Mouse (Mus musculus): Measurements from ENCODE around the gene 1700029H14Rik.

1700029H14Rik gene

DNA sequence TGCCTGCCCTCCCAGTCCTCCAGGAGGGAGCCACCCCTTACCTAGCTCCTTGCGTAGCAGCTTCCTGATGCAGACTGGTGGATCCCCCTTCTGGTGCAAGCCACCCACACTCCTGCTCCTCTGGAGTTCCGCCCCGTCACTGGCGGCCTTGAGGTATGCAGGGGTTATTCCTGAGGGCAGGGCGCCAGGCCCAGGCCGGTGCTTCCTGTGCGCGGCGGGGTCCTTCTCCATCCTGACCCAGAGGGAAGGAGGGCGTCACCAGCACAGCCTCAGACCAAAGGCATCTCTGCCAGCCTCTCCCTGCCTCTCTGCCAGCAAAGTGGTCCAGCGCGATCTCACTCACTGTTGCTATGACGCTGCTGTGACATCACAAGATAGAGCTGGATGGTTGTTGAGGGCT is at the start of gene 1700029H14Rik:
Gene 1700029H14Rik (minus strand): TSS at position 344 of the 400 bp plus-strand sequence.
- DNase-seq (ENCODE audit: low read depth), result no peak

GRCm38 (mm10) chr8:13611702-13612101 is 49.4 kb upstream of the 1700029H14Rik start:
- no peak for DNase-seq (ENCODE audit: low read depth)

- DNase-seq (ENCODE audit: low read depth), result no peak
Observed at GRCm38 (mm10) chr8:13609971-13610370, 47.7 kb upstream of the 1700029H14Rik start.

- DNase-seq (ENCODE audit: low read depth), result peak; percentile 67
Observed at GRCm38 (mm10) chr8:13608946-13609345, 46.7 kb upstream of the 1700029H14Rik start.

DNA sequence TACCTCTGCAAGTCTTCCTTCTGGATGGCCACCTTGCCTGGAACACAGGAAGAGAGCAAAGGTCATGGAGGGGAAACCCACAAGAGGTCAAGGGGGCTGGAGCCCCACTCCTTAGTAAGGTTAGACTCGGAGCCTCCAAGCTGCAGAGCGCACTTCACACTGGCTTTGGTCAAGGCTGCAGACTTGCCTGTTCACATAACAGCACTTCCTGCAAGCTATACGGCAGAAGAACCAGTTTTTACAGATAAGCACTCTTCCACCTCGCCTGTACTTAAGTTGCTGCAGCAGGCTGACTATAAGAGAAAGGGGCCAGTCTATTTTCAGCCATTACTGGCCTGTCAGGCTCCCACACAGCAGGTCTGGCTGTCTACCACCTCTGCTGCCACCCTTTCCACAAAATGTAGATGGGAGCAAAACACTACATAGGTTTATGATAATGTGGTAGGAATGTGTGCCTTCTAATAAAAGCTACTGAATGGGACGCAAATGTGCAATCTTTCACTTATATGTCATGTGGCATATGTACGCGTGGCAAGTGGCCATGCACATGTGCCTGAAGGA is 43.7 kb upstream of the 1700029H14Rik start:
- DNase-seq (ENCODE audit: low read depth), result no peak

- peak; percentile 71 for DNase-seq (ENCODE audit: low read depth)
Observed at GRCm38 (mm10) chr8:13602621-13603020, 40.4 kb upstream of the 1700029H14Rik start.

DNA sequence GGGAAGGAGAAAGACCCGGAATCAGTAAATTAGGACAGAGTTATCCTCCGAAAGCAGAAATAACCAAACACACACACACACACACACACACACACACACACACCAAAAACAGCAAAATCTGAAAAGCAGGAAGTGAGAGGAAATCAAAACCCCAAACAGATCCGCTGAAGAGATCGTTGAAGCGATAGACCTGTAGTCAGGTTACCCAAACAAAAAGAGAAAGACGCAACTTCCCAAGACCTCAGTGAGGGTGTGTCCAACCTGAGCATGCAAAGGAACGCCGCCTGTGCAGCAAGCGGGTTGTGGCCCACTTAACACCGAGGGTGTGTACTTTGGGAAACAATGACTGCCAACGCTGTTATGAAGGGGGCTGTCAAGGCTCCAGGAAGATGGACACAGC is 38.9 kb upstream of the 1700029H14Rik start:
- peak; percentile 86 for DNase-seq (ENCODE audit: low read depth)

- no peak for DNase-seq (ENCODE audit: low read depth)
Observed at GRCm38 (mm10) chr8:13600716-13601115, 38.5 kb upstream of the 1700029H14Rik start.

- DNase-seq (ENCODE audit: low read depth), result peak; percentile 78
Observed at GRCm38 (mm10) chr8:13600204-13600603, 37.9 kb upstream of the 1700029H14Rik start.

GRCm38 (mm10) chr8:13597777-13598176 is 35.5 kb upstream of the 1700029H14Rik start:
- no peak for DNase-seq (ENCODE audit: low read depth)

GRCm38 (mm10) chr8:13595861-13596260 is 33.6 kb upstream of the 1700029H14Rik start:
- peak; percentile 43 for DNase-seq (ENCODE audit: low read depth)

GRCm38 (mm10) chr8:13594884-13595323 is 32.6 kb upstream of the 1700029H14Rik start:
- peak; percentile 72 for DNase-seq (ENCODE audit: low read depth)

- peak; percentile 35 for DNase-seq (ENCODE audit: low read depth)
Observed at GRCm38 (mm10) chr8:13593340-13593739, 31.1 kb upstream of the 1700029H14Rik start.

DNA sequence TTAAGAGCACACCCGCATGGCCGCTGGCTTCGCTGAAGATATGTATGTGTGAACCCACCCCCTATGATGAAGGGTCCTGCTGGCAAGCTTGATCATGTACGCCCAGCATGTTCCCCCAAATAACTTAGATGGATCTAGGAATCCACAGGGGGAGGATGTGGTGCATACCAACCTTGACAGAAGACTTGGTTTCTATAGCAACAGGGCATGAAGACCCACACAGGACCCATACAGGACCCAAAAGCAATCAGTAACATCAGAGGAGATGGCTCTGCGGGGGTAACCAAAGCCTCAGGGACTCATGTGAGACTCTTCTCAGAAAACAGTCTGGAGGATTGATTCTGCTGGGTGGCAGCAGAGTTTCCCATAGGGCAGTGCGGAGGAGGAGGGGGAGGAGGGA is 29.0 kb upstream of the 1700029H14Rik start:
- DNase-seq (ENCODE audit: low read depth), result no peak

- no peak for DNase-seq (ENCODE audit: low read depth)
Observed at GRCm38 (mm10) chr8:13589071-13589470, 26.8 kb upstream of the 1700029H14Rik start.

GRCm38 (mm10) chr8:13584652-13585051 is 22.4 kb upstream of the 1700029H14Rik start:
- DNase-seq (ENCODE audit: low read depth), result no peak

GRCm38 (mm10) chr8:13577869-13578268 is 15.6 kb upstream of the 1700029H14Rik start:
- no peak for DNase-seq (ENCODE audit: low read depth)

GRCm38 (mm10) chr8:13571999-13572398 is 9.7 kb upstream of the 1700029H14Rik start:
- DNase-seq (ENCODE audit: low read depth), result no peak

DNA sequence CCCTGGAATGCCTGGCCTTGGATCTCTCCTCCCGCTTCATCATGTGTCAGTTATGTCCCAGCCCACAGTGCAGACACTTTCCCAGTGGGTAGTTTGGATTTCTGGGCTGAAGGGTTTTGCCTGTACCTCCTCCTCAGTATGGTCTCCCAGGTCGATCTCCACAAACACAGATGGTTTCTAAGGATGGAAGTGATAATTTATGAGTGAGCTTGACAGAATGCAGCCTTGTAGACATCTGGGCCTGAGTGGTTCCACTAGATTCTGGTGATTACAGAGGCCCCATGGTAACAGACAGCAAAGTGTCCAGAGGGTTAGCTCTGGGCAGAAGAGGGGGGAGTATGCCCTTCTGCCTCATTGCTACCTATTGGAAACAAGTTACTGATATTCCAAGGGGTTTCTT is 4.7 kb downstream of the 1700029H14Rik start:
- DNase-seq (ENCODE audit: low read depth), result peak; percentile 1

DNA sequence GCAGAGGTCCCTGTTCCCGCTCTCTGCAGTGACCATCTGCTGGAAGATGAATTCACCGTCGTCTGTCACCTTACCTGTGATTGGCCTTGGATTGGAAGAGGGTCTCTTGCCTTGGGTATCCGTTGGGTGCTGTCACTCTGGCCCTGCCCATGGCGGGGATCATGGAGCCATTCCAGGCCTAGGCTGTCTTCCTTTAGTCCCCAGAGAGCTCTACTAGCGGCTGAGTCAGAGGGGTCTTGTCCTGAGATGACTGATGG is 10.8 kb downstream of the 1700029H14Rik start:
- no peak for DNase-seq (ENCODE audit: low read depth)

DNA sequence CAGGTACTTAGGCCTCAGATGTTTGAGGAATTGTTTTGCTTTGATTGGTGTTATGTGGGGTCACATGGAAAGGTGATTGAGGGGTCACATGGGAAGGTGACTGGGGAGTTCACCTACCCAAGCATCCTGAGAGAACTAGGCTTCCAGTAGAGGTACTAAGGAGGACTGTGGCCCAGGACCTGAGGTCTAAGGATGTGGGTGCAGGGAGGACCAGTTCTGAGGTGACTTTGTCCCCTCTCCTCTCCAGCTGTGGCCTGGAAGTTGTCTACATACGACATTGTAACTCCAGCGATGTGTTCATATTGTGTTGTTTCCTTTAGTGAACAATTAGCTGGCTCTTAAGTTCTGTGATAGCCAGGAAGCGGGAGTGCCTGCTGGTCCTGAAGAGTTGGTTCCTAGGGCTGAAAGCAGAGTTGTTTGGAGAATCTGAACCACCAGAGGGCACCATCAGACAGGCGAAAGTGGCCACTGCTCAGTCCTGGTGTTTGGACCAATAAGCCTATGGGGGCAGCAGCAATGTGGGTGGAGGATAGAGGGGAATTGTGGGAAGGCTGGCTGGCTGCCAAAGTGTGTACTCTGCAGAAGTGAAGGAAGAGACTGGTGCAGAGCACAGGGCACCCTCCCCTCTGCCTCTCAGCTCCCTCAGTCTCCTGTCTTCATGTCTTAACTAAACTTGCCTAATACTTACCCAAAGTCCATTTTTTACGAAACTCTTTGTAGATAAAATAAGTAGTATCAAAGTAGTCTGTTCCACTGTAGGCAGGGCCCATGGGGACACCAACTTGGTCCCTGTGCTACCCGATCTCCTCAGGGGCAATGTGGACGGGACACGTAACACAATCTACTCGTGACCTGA is 11.3 kb downstream of the 1700029H14Rik start:
- DNase-seq (ENCODE audit: low read depth), result peak; percentile 86

DNA sequence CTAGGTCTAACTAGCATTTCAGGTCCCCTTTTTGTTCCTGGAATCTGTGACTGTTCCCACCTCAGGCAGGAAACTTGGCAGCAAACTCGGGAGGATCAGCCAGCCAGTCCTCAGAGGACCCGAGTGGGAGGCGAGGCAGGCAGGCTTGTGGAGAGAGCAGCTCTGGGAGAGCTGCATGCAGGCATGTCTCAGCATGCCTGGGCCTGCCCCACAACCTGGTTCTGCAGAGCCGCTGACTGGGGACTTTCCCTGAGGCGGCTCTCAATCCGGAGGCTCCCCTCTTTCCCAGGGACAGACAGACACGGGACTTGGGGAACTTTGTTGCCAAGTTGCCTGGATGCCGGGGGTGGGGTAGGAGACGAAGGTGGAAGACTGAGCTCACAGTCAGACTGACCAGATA is 13.4 kb downstream of the 1700029H14Rik start:
- DNase-seq (ENCODE audit: low read depth), result no peak

GRCm38 (mm10) chr8:13548235-13548634 is 14.0 kb downstream of the 1700029H14Rik start:
- no peak for DNase-seq (ENCODE audit: low read depth)

DNA sequence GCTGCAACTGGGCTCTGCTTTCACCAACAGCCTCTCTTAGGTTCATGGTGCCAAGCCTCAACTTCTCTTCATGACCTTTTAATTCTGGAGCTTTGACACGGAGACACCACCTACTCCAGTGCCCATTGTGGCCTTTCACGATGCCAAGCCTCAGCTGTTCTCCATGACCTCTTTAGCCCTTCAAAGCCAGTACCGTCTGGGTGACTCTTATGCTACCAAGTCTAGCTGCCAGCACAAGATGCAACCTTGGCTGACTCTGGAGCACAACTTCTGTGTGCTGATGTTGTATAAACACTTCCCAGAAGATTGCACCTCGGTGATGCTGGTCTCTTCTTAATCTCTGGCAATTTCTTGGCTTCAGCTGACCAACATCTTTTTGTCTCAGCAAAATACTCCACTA is 15.8 kb downstream of the 1700029H14Rik start:
- no peak for DNase-seq (ENCODE audit: low read depth)
